Mouse (Mus musculus): ENCODE results near the gene Ncor1. TPM values are rescaled to one million over a fixed set of nuclear protein-coding genes. Genes with fewer than 3 reads are reported as not detected.

Gene Ncor1
- polyA plus RNA-seq, 1 experiment from 2014 or later = 150 TPM

GRCm38 (mm10) chr11:62281601-62281997 is 176.7 kb downstream of the Ncor1 start:
- Histone ChIP-seq H3K4me2 (ENCODE audit: low read length) (peak overlapping the region; percentile 73), H3K4me3 (ENCODE audit: control insufficient read depth in 1 of 2, insufficient read depth in 1 of 2, low read depth in 1 of 2, low read length in 2 of 2) (peak overlapping the region; percentile 64 to 88), H3K27me3 (ENCODE audit: control insufficient read depth, insufficient read depth, low read length) (no peaks in the 10 kb centered on the region), H3K9ac (ENCODE audit: low read length) (peak overlapping the region; percentile 76), H3K9me3 (ENCODE audit: control insufficient read depth, low read length) (no peaks in the 10 kb centered on the region), H3K27ac (replicated peaks in 1 of 2; ENCODE audit: control insufficient read depth in 1 of 2, insufficient read depth in 1 of 2, low read depth in 2 of 2, low read length in 2 of 2) (peak overlapping the region in 1 of 2 experiments; percentile 87), H3K36me3 (ENCODE audit: control insufficient read depth, insufficient read depth, low read length) (peaks cover 37% of the 10 kb centered on the region), H3K4me1 (ENCODE audit: control insufficient read depth in 2 of 2, insufficient read depth in 2 of 2, low read length in 2 of 2) (peaks cover 0 to 8% of the 10 kb centered on the region in 2 experiments; a peak in 1 of 4 replicates)
- ATAC-seq (ENCODE audit: insufficient number of reproducible peaks, insufficient read depth, low FRiP score, low read depth) = peak; percentile 76; the same call in 1 of the 2 replicates
- WGBS = under 1% methylated on average over 55 of the region's 57 CpGs

DNA sequence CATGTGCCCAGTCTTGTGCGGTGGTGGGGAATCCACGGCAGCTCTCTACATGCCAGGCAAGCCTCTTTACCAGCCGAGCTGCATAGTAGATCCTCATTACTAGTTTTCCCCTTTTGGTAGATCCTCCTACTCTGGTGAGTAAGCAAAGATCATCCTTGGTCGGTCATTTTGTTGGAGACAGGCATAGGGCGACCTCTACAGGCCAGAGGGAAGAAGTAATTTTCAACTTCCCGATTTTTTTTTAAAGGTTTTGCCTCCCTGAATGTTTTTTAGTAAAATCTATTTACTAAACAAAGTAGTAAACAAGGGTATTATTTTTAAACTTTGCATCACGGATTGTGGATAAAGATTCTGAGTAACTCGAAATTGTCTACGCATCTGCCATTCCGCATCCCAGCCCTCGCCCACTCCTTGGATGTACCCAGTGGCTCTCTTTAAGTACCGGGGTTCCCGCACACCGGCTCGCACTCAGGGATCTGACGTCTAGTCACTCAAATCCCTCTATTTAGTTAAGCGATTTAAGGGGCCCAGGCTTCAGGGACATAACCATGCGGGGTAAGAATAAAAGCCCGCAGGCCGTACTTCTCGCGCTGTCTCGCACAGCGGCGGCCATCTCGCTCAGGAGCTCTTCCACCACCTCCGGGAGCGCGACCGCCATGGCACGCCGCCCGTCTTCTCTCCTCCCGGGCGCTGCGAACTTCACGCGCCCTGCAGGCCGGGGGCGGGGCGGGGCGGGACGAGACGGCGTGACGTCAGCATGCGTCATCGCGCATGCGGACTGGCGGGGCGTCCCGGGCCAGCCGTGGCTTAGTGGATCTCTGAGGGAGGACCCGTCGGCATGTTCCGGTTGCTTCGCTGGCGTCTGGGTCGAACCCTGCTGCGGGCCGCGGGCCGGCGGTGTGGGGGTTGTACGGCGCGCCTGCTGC is 177.4 kb downstream of the Ncor1 start, which contains the start of the genes Zswim7 and Ttc19:
Gene Zswim7, minus strand, starts transcription at position 701 of the 926 bp plus-strand sequence.
Gene Ttc19, plus strand, starts transcription at position 799 of the 926 bp plus-strand sequence.
- under 1% methylated on average over 68 of the region's 68 CpGs for WGBS
- Histone ChIP-seq H3K36me3 (ENCODE audit: control insufficient read depth, insufficient read depth, low read length) (peaks cover 30% of the 10 kb centered on the region), H3K4me1 (ENCODE audit: control insufficient read depth in 2 of 2, insufficient read depth in 2 of 2, low read length in 2 of 2) (peaks cover 0 to 8% of the 10 kb centered on the region in 2 experiments; a peak in 1 of 4 replicates)

GRCm38 (mm10) chr11:62278027-62278426 is 180.3 kb downstream of the Ncor1 start:
- ATAC-seq (ENCODE audit: insufficient number of reproducible peaks, insufficient read depth, low FRiP score, low read depth) = no peak
- no peak overlapping the region for H3K4me3 ChIP-seq (ENCODE audit: control insufficient read depth in 1 of 2, insufficient read depth in 1 of 2, low read depth in 1 of 2, low read length in 2 of 2)
- H3K27me3 ChIP-seq (ENCODE audit: control insufficient read depth, insufficient read depth, low read length) = no peaks in the 10 kb centered on the region
- no peak overlapping the region for H3K27ac ChIP-seq (replicated peaks in 1 of 2; ENCODE audit: control insufficient read depth in 1 of 2, insufficient read depth in 1 of 2, low read depth in 2 of 2, low read length in 2 of 2)
- H3K4me2 ChIP-seq (ENCODE audit: low read length) = no peak overlapping the region
- H3K4me1 ChIP-seq (ENCODE audit: control insufficient read depth in 2 of 2, insufficient read depth in 2 of 2, low read length in 2 of 2) = peaks cover 0 to 8% of the 10 kb centered on the region in 2 experiments; a peak in 1 of 4 replicates
- no peaks in the 10 kb centered on the region for H3K9me3 ChIP-seq (ENCODE audit: control insufficient read depth, low read length)
- WGBS = 8% methylated on average over 5 of the region's 5 CpGs
- no peak overlapping the region for H3K9ac ChIP-seq (ENCODE audit: low read length)
- peaks cover 2% of the 10 kb centered on the region for H3K36me3 ChIP-seq (ENCODE audit: control insufficient read depth, insufficient read depth, low read length)

More for the DNA sequence above, 177.4 kb downstream of the Ncor1 start, which contains the start of the genes Zswim7 and Ttc19:
- H3K4me2 ChIP-seq (ENCODE audit: low read length) = peak within 1 kb of the TSS; percentile 73
- H3K4me3 ChIP-seq (ENCODE audit: control insufficient read depth in 1 of 2, insufficient read depth in 1 of 2, low read depth in 1 of 2, low read length in 2 of 2) = peak within 1 kb of the TSS; percentile 64 to 88
- ATAC-seq (ENCODE audit: insufficient number of reproducible peaks, insufficient read depth, low FRiP score, low read depth) = peak; percentile 95
- H3K27ac ChIP-seq (replicated peaks in 1 of 2; ENCODE audit: control insufficient read depth in 1 of 2, insufficient read depth in 1 of 2, low read depth in 2 of 2, low read length in 2 of 2) = peak within 1 kb of the TSS; percentile 87 to 96
- no peaks in the 10 kb centered on the region for H3K27me3 ChIP-seq (ENCODE audit: control insufficient read depth, insufficient read depth, low read length)
- H3K9me3 ChIP-seq (ENCODE audit: control insufficient read depth, low read length) = no peaks in the 10 kb centered on the region
- peak within 1 kb of the TSS; percentile 76 for H3K9ac ChIP-seq (ENCODE audit: low read length)

- peaks cover 0 to 6% of the 10 kb centered on the region in 2 experiments; a peak in 1 of 4 replicates for H3K4me1 ChIP-seq (ENCODE audit: control insufficient read depth in 2 of 2, insufficient read depth in 2 of 2, low read length in 2 of 2)
Observed at GRCm38 (mm10) chr11:62277086-62277485, 181.3 kb downstream of the Ncor1 start.

GRCm38 (mm10) chr11:62270851-62271250 is 187.5 kb downstream of the Ncor1 start:
- no peaks in the 10 kb centered on the region for H3K9me3 ChIP-seq (ENCODE audit: control insufficient read depth, low read length)
- H3K27ac ChIP-seq (replicated peaks in 1 of 2; ENCODE audit: control insufficient read depth in 1 of 2, insufficient read depth in 1 of 2, low read depth in 2 of 2, low read length in 2 of 2) = no peak overlapping the region
- 50% methylated on average over 5 of the region's 5 CpGs for WGBS
- 0 out of 4 replicates have a peak, but pooled peaks cover 0 to 7% of the 10 kb centered on the region in 2 experiments for H3K4me1 ChIP-seq (ENCODE audit: control insufficient read depth in 2 of 2, insufficient read depth in 2 of 2, low read length in 2 of 2)
- H3K36me3 ChIP-seq (ENCODE audit: control insufficient read depth, insufficient read depth, low read length) = no peaks in the 10 kb centered on the region
- H3K4me3 ChIP-seq (ENCODE audit: control insufficient read depth in 1 of 2, insufficient read depth in 1 of 2, low read depth in 1 of 2, low read length in 2 of 2) = no peak overlapping the region
- no peak overlapping the region for H3K4me2 ChIP-seq (ENCODE audit: low read length)
- H3K9ac ChIP-seq (ENCODE audit: low read length) = no peak overlapping the region
- no peak for ATAC-seq (ENCODE audit: insufficient number of reproducible peaks, insufficient read depth, low FRiP score, low read depth)
- H3K27me3 ChIP-seq (ENCODE audit: control insufficient read depth, insufficient read depth, low read length) = no peaks in the 10 kb centered on the region

More at GRCm38 (mm10) chr11:62277086-62277485, 181.3 kb downstream of the Ncor1 start:
- Histone ChIP-seq H3K9ac (ENCODE audit: low read length) (no peak overlapping the region), H3K27ac (replicated peaks in 1 of 2; ENCODE audit: control insufficient read depth in 1 of 2, insufficient read depth in 1 of 2, low read depth in 2 of 2, low read length in 2 of 2) (no peak overlapping the region), H3K27me3 (ENCODE audit: control insufficient read depth, insufficient read depth, low read length) (no peaks in the 10 kb centered on the region), H3K9me3 (ENCODE audit: control insufficient read depth, low read length) (no peaks in the 10 kb centered on the region), H3K4me3 (ENCODE audit: control insufficient read depth in 1 of 2, insufficient read depth in 1 of 2, low read depth in 1 of 2, low read length in 2 of 2) (no peak overlapping the region), H3K36me3 (ENCODE audit: control insufficient read depth, insufficient read depth, low read length) (no peaks in the 10 kb centered on the region), H3K4me2 (ENCODE audit: low read length) (no peak overlapping the region)
- ATAC-seq (ENCODE audit: insufficient number of reproducible peaks, insufficient read depth, low FRiP score, low read depth) = no peak
- WGBS = 47% methylated on average over 8 of the region's 8 CpGs

GRCm38 (mm10) chr11:62269097-62269496 is 189.2 kb downstream of the Ncor1 start:
- Histone ChIP-seq H3K27me3 (ENCODE audit: control insufficient read depth, insufficient read depth, low read length) (0 out of 2 replicates have a peak, but pooled peaks cover 5% of the 10 kb centered on the region), H3K36me3 (ENCODE audit: control insufficient read depth, insufficient read depth, low read length) (no peaks in the 10 kb centered on the region), H3K4me3 (ENCODE audit: control insufficient read depth in 1 of 2, insufficient read depth in 1 of 2, low read depth in 1 of 2, low read length in 2 of 2) (no peak overlapping the region), H3K4me2 (ENCODE audit: low read length) (no peak overlapping the region), H3K27ac (replicated peaks in 1 of 2; ENCODE audit: control insufficient read depth in 1 of 2, insufficient read depth in 1 of 2, low read depth in 2 of 2, low read length in 2 of 2) (no peak overlapping the region), H3K9me3 (ENCODE audit: control insufficient read depth, low read length) (no peaks in the 10 kb centered on the region), H3K9ac (ENCODE audit: low read length) (no peak overlapping the region), H3K4me1 (ENCODE audit: control insufficient read depth in 2 of 2, insufficient read depth in 2 of 2, low read length in 2 of 2) (peaks cover 0 to 7% of the 10 kb centered on the region in 2 experiments; a peak in 1 of 4 replicates)
- 69% methylated on average over 12 of the region's 12 CpGs for WGBS
- no peak for ATAC-seq (ENCODE audit: insufficient number of reproducible peaks, insufficient read depth, low FRiP score, low read depth)

DNA sequence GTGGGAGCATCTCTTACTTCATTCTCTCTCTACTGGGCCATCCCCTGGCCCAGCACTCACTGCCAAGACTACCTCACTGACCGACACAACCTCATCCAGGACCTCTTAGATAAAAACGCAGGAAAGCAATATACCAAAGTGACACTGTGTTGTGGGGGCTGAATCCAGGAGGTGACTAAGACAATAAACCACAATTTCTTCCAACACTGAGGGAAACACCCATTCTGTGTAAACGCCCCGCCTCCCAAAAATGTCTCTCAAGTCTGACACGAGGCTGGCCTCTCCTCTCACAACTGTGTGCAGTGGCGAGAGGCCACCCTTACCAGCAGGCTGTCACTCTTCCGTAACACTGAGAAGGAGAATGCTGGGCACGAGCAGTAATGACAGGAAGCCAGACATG is 190.0 kb downstream of the Ncor1 start:
- Histone ChIP-seq H3K4me1 (ENCODE audit: control insufficient read depth in 2 of 2, insufficient read depth in 2 of 2, low read length in 2 of 2) (peaks cover 3 to 7% of the 10 kb centered on the region in 2 experiments; a peak in 1 of 4 replicates), H3K36me3 (ENCODE audit: control insufficient read depth, insufficient read depth, low read length) (no peaks in the 10 kb centered on the region), H3K9me3 (ENCODE audit: control insufficient read depth, low read length) (no peaks in the 10 kb centered on the region), H3K9ac (ENCODE audit: low read length) (no peak overlapping the region), H3K27me3 (ENCODE audit: control insufficient read depth, insufficient read depth, low read length) (0 out of 2 replicates have a peak, but pooled peaks cover 5% of the 10 kb centered on the region), H3K27ac (replicated peaks in 1 of 2; ENCODE audit: control insufficient read depth in 1 of 2, insufficient read depth in 1 of 2, low read depth in 2 of 2, low read length in 2 of 2) (no peak overlapping the region), H3K4me3 (ENCODE audit: control insufficient read depth in 1 of 2, insufficient read depth in 1 of 2, low read depth in 1 of 2, low read length in 2 of 2) (no peak overlapping the region), H3K4me2 (ENCODE audit: low read length) (no peak overlapping the region)
- no peak for ATAC-seq (ENCODE audit: insufficient number of reproducible peaks, insufficient read depth, low FRiP score, low read depth)
- 72% methylated on average over 8 of the region's 8 CpGs for WGBS

Measured in heart, embryonic 14.5 days (tissue).